Mouse (Mus musculus) lung, postnatal 36 days (tissue): ENCODE results near the gene Stx19.
A peak's percentile ranks its signal among the peaks of the same experiment; 100 is the strongest.

Experiments
- DNase-seq: peaks from one replicate; pipeline ENCODE4 v3.0.0; 2022; ENCODE audit warnings: mixed read lengths

Gene Stx19

GRCm38 (mm10) chr16:62814491-62814890, at the start of gene Stx19:
TSS of gene Stx19 (plus strand) at chr16:62814676.
- peak; percentile 85 for DNase-seq

DNA sequence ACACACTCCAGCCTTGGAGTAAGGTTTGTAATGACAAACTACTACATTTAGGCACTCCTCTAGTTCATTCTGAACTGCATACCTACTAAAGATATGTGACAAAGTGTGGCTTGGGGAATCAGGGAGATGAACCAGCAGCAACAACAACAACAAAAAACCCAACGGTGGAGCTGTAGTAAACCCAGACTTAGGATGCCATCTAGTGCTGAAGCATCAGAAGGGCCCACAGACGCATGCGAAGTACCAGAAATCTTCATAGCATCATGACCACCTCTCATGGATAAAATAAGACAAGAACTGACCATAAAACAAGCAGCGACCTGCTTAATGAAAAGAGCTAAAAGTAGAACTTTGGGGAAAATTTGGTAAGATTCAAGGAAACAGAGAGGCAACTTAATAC, 41.0 kb upstream of the Stx19 start:
- no peak for DNase-seq

DNA sequence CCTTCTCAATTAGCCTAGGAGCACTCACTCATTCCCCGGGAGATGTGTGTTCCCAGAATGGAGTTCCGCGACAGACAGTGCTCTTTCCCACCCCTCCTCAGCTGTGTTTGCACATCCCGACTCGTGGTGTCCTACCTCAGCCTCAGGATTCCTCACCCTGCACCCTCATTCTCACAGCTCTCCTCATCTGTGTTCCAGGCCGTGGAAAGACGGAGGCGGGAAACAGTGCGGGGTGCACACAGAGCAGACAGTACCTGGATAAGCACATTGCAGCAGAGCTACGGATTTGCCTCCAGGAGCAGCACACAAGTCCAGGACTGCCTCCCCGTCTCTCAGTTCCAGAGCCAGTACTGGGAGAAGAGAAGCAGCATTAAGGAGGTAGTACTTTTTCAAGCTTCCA, 38.4 kb upstream of the Stx19 start:
- DNase-seq: no peak

- DNase-seq: no peak
Measured at GRCm38 (mm10) chr16:62778282-62778681, 36.2 kb upstream of the Stx19 start.

DNA sequence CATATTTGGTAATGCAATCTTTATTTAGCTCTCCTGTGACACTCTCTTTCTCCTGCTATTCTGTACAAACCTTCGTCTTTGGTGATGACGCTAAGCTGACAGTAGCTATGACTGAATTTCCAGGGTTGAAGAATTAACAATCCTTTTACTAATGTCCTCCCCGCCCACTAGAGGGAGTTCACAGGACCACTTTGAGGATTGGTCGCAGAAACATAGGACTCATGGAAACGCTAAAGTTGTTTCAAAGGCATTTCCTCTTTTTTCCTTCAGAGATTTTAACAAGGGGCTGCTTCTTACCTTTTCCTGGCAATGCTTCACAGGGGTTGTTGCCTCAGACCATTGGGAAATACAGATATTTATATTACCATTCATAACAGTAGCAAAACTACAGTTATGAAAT, 32.2 kb upstream of the Stx19 start:
- peak; percentile 60 for DNase-seq

GRCm38 (mm10) chr16:62786621-62787331, 27.7 kb upstream of the Stx19 start, which contains the start of gene Nsun3:
TSS of gene Nsun3 (minus strand) at chr16:62786818.
- peak; percentile 97 for DNase-seq

DNA sequence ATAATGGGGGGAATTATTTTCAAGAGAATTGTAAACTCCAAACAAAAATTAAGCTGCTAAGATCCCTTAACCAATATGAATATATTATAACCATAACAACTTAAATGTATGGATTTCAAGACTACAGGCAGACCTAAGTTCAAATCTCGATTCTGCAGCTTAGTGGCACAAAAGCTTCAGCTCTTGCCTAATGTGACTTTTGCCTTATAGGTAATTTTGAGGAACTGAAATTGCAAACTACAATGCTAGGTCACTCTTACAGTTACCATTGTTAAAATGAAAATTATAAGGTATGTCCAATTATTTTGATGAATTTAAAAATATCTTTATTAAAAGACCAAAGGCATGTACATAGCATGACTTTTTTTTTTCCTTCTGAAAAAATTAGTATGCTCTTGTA, 17.9 kb upstream of the Stx19 start:
- DNase-seq: no peak

- DNase-seq: no peak
Measured at GRCm38 (mm10) chr16:62798808-62799207, 15.7 kb upstream of the Stx19 start.

DNA sequence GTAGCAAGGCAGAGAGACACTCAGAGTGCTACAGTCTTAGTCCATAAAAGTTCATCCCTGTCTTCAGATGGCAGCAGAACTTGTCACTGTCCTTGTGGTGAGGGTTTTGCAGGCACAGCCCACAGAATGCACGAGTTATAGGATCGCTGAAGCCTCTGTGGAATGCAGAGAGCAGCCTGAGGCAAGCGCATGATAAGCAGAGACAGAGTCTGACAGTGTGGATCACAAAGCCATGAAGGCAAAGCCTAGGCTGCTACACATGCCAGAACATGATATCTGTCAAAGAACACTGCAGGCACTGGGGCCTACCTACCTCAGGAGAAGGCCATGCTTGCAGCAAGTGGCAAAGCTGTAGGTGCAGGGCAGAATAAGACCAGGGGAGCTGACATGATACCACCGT, 15.1 kb upstream of the Stx19 start:
- DNase-seq: no peak

GRCm38 (mm10) chr16:62799839-62800238, 14.6 kb upstream of the Stx19 start:
- DNase-seq: no peak

GRCm38 (mm10) chr16:62804621-62805020, 9.9 kb upstream of the Stx19 start:
- DNase-seq: no peak

GRCm38 (mm10) chr16:62807249-62807979, 7.1 kb upstream of the Stx19 start:
- DNase-seq: peak; percentile 29

- DNase-seq: no peak
Measured at GRCm38 (mm10) chr16:62810855-62811254, 3.6 kb upstream of the Stx19 start.

- no peak for DNase-seq
Measured at GRCm38 (mm10) chr16:62813790-62814189, 686 bp upstream of the Stx19 start.

GRCm38 (mm10) chr16:62822472-62822871, 8.0 kb downstream of the Stx19 start:
- no peak for DNase-seq

- peak; percentile 58 for DNase-seq
Measured at GRCm38 (mm10) chr16:62826156-62827001, 11.9 kb downstream of the Stx19 start.

GRCm38 (mm10) chr16:62832027-62832426, 17.6 kb downstream of the Stx19 start:
- no peak for DNase-seq

GRCm38 (mm10) chr16:62832481-62832880, 18.0 kb downstream of the Stx19 start:
- peak; percentile 76 for DNase-seq

GRCm38 (mm10) chr16:62834016-62834735, 19.7 kb downstream of the Stx19 start:
- DNase-seq: no peak

- no peak for DNase-seq
Measured at GRCm38 (mm10) chr16:62845341-62845740, 30.9 kb downstream of the Stx19 start.

DNA sequence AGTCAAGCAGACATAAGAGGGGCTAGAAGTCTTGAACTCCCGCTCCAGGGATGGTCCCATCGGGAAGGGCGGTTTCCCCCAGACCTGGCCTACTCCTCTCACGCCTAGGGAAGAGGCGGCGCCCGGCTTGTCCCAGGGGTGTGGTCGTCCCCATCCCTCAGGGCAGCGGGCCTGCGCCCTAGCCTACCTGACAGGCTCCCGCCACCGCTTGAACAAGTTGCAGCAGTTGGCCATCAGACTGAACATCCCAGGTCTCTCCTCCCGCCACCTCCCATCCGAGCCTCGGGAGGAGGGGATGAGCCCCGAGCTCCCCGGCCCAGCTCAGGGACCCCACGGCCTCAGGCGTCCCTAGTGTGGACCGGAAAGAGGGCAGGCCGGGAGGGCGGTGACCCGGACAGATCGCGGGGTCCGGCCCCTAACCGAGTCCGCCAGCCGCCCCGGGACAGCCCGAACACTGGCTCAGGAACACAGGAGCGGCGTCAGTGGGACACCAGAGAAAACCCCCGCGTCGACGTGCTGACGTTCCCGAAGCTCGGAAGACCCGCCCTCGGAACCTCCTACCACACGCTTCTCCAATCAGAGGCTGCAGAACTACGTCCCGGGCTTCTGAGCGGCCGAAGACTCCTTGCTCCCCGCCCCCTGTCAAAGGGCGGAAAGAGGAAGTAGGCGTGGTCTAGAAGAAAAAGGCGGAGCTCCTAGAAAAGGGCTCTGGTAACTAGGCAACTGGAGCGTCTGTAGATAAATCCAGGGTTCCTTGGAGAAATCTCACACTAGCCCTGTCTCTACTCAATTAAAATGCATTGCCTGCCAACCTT, 32.2 kb downstream of the Stx19 start, which contains the start of gene Arl13b:
Gene Arl13b (minus strand): TSS at position 543 of the 815 bp plus-strand sequence.
- peak; percentile 98 for DNase-seq
